Mouse (Mus musculus) spleen, adult 2 months (tissue): ENCODE results near the gene Park7.

ENCODE experiments used
- CTCF ChIP-seq: fragments of 200-500 bp; IDR thresholded peaks from 2 replicates; pipeline ENCODE4 v1.5.1; 2011; ENCODE audit warnings: mild to moderate bottlenecking, inconsistent platforms; ENCODE audit not compliant: insufficient read depth, insufficient read length, insufficient replicate concordance; ENCODE audit errors: extremely low read depth
- POLR2A ChIP-seq: fragments of 200-500 bp; IDR thresholded peaks from 2 replicates; pipeline ENCODE4 v1.6.1; 2011; ENCODE audit warnings: low read depth, low read length, inconsistent platforms

DNA sequence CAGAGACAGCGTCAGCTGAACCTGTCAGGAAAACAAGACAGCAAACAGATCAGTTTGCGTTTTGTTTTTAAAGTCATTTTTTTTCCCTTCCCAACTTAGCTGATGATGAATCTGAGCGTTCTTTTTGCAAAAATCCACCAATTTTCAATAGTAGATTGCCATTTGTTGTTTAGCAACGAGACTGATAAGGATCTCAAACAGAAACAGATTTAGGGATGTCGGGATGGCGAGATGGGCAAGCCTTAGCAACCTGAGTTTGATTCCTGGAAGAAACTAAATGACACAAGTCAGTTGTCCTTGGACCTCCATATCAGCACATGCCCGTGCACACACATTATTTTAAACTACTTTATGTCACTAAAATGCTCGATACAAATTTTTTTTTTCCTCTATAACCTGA lies 41.6 kb downstream of the Park7 start:
- no peak for TF ChIP-seq POLR2A
- no peak for TF ChIP-seq CTCF
